Mouse (Mus musculus): ENCODE measurements around the gene Fam20a.
"Not testable (repeated sequence)": the region's sequence is repeated elsewhere in the genome, so short reads cannot be mapped to it uniquely, and the experiment has no call there.

Gene Fam20a

DNA sequence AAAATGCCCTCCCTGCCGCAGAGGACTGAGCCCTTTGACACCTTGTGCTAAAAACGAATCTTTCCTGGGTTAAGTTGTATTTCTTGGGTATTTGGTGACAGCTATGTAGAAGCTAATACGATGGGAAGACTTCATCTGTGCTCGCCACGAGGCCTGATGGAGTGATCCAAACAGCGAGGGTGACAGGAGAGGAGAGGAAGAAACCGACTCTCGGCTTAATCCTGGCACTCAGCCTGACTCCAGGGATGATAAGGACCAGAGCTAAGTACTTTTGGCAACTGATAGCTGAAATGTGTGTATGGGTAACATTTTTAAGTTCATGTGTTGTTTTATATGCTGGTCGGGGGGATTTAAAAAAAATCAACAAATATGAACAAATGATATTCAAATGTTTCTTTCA is 41.1 kb downstream of the Fam20a start:
- DNase-seq (ENCODE audit: low read depth), result no peak

GRCm38 (mm10) chr11:109678291-109678690 is 43.8 kb downstream of the Fam20a start:
- no peak for DNase-seq (ENCODE audit: low read depth)

DNA sequence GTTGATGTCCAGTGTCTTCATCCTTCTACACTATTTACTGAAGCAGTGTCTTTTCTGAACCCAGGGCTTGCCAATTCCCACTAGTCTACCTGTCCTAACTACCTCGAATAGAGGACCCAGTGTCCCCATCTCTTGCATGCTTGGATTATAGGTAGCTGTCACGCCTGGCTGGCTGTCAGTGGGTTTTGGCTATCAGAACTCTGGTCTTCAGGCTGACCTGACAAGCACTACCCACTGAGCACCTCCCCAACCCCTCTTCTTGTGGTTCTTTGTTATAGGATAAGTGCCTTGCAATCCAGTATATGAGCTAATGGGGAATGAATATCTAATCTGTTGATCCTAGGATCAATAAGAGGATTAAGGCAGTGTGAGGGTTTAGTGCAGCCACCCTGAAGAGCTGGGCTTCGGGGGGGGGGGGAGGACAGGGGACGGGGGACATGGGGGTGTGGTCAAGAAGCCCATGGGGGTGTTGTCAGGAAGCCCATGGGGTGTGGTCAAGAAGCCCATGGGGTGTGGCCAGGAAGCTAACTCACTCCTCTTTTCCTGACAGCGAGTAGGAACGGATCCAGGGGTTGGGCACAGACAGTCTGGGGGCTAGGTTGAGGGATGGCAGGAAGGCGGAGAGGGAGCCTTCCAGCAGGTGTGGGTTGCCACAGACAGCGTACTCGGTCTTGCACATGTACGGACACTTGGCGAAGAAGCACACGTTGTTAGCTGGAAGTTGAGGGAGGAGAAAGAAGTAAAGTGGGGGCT is 45.3 kb downstream of the Fam20a start:
- no peak for DNase-seq (ENCODE audit: low read depth)

- DNase-seq (ENCODE audit: low read depth), result no peak
These were observed 46.3 kb downstream of the Fam20a start for GRCm38 (mm10) chr11:109675771-109676170.

GRCm38 (mm10) chr11:109675208-109675607 is 46.9 kb downstream of the Fam20a start:
- no peak for DNase-seq (ENCODE audit: low read depth)

GRCm38 (mm10) chr11:109674542-109674941 is 47.5 kb downstream of the Fam20a start:
- DNase-seq (ENCODE audit: low read depth), result no peak

- DNase-seq (ENCODE audit: low read depth), result no peak
These were observed 48.3 kb downstream of the Fam20a start for GRCm38 (mm10) chr11:109673741-109674140.

GRCm38 (mm10) chr11:109672881-109673739 is 49.0 kb downstream of the Fam20a start:
- DNase-seq (ENCODE audit: low read depth), result no peak

DNA sequence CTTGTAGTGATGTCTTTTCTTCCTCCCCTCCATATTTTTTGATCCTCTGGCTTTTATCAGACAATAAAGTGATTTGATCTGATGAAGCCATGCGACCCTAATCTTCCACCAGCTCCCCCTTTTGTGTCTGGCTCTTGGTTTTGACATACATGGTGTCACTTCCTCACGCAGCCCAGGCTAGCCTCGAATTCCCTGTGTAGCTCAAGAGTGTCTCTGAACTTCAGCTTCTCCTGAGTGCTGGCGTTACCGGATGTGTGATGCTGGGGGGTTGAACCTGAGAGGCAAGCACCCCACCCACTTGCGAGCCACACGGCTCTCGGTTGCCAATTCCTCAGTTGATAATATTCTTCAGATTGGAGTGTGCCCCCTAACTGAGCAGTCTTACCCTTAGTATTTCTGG is 49.7 kb downstream of the Fam20a start:
- no peak for DNase-seq (ENCODE audit: low read depth)

DNA sequence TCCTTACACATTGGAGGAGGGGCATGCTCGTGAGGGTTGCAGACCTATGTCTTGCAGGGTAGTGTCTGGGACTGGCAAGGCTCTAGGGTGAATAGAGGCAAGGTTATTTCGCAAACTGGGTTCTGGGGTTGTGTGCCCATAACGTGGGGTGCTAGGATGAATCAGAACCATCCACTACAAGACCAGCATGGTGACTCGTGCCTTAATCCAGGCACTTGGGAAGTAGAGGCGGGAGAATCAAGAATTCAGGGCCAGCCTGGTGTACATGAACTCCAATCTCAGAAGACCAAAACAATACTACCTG is 50.1 kb downstream of the Fam20a start:
- DNase-seq (ENCODE audit: low read depth), result no peak

DNA sequence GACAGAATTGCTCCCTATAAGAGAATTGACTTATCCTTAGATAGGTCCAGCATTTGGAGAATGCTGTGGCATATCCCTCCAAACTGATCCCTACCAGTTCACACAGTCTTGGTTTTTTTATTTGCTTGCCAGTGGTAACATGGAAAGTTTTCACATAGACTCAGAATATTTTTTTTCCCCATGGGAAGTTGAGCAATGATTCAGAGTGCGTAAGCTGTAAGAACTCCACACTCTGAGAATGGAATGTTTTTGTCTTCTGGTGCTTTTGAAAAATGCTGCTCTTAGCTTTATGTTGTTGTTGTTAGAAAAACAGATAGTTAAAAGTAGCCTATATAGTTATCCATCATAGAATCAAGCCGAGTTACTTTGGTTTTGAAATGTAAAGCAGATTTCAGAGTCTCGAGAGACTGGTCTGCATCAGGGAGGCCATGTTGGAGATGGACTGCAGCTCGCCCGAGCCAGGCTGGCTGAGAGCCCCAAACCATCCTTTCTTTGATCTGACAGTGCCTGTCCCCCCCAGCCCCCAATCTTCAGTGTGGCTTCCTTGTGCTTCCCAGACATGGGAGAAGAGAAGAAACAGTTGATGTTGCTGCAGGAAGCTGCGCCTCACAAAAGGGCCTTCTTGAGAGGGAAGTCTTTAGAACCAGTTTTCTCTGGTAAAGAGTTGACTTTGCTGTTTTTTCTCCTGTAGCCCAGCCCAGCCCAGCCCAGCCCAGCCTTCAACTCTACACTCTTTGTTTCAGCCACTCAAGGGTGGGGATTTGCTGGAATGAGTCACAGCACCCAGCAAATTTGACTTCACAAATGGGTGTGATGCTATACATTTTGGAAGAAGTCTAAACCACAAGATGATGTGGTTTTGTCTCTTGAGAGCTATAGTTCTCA is 50.7 kb downstream of the Fam20a start:
- DNase-seq (ENCODE audit: low read depth), result no peak

GRCm38 (mm10) chr11:109670026-109670916 is 51.8 kb downstream of the Fam20a start:
- no peak for DNase-seq (ENCODE audit: low read depth)

DNA sequence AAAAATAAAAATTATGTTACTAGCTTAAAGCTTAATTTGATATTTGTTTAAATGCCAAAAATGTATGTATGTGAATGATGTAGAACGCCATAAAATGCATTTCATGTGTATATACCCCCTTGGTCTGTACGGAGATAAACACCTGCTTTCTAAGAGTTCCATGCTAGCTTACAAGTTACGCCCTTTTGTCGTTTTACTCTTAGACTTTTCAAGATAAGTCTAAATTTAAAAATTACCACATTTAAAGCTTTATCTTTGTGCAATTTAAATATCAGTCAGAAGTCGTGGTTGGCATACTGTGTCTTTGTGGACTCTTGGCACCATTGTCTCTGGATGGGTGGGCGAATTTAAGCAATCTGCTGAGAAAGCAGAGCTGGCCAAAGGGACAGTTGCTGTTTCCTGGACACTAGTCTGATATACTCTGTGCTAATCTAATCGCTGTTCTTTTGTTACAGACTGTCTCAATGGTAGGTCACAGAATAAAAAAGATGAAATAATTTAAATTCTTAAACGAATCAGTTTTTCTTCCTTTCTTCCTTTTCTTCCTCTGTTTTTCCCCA is 52.9 kb downstream of the Fam20a start:
- DNase-seq (ENCODE audit: low read depth), result no peak

DNA sequence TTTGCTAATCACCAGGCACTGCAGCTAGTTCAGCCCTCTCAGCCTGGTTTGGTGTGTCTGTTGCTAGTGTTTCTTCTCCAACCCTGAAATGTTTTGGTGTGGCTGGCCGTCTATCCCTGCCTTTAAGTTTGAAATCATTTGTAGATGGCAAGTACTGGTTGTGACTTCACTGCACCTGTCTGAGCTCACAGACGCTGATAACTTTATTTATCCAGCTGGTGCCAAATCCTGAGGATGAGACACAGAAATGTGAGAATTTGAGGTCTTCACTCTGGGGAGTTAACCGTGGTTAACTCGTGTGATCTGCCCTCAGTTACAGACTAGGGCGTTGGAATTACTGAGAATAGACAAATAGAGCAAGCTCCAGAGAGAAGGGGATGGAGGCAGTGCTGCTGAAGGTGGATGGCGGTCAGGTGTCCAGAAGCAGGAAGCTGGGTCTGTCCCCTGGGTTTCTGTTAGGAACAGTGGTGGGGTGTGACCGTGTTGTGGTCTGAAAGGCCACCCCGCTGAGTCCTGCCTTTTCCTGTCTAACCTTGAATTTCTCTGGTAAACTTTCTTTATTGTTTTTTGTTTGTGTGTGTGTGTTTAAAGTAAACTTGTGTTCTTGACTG is 53.9 kb downstream of the Fam20a start:
- no peak for DNase-seq (ENCODE audit: low read depth)

GRCm38 (mm10) chr11:109667371-109667770 is 54.7 kb downstream of the Fam20a start:
- DNase-seq (ENCODE audit: low read depth), result no peak

DNA sequence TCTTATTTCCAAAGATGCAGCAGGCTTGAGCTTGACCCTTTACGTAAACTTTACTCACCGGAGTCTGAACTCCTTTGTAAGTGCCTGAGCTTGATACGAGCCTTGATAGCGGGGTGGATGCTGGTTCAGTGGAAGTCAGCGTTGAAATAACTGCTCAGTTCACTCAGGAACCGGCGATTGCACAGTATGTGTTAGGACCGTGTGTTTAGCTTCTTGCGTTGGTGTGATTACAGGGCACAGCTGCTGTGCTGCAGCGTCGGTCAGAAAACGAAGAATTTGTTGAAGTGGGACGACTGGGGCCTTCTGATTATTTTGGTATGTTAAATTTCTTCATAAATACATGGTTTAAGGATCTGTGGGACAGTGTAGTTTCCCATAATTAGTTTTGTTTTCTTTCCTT is 55.7 kb downstream of the Fam20a start:
- no peak for DNase-seq (ENCODE audit: low read depth)

- DNase-seq (ENCODE audit: low read depth), result no peak
These were observed 56.7 kb downstream of the Fam20a start for GRCm38 (mm10) chr11:109665424-109665823.

DNA sequence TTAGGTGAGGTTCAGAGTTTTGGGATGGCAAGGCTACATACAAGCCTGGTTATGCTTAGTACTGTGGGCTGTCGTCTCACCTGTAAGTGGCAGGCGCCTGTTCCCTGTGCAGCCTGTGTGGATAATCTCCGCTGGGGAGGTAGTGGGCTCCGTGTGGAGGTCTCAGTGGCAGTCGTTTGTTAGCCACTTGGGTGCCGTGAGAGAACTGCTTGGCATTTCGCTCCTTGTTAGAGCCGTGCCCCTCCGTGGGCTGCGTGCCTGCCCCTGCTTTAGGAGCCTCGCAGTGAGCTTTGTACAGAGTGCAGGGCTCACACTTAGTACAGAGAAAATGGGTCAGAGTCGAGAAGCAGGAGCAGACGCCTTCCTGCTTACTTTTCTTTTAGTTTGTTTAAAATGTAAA is 57.8 kb downstream of the Fam20a start:
- no peak for DNase-seq (ENCODE audit: low read depth)

DNA sequence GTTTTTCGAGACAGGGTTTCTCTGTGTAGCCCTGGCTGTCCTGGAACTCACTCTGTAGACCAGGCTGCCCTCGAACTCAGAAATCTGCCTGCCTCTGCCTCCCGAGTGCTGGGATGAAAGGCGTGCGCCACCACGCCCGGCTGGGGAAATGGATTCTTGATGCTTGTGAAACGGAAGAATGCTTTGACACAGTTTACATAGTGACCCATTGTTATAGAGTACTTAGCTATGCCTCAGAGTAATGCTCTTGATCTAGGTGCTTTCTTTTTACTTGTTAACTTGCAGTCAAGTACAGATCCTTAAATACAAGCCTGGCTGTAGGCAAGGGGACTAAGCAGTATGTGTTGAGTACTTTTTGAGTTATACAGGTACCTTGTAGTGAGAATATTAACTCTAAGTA is 61.6 kb downstream of the Fam20a start:
- not testable (repeated sequence) for DNase-seq (ENCODE audit: low read depth)

GRCm38 (mm10) chr11:109656232-109656631 is 65.8 kb downstream of the Fam20a start:
- DNase-seq (ENCODE audit: low read depth), result no peak

- DNase-seq (ENCODE audit: low read depth), result no peak
These were observed 67.5 kb downstream of the Fam20a start for GRCm38 (mm10) chr11:109654581-109654980.

All from c-Kit-positive CD71-negative TER-119-negative erythroid progenitor cells, embryonic 14.5 days (primary cell).